Mouse (Mus musculus) adrenal gland, adult 8-10 months (tissue): ENCODE data around the gene Lfng. TPM values are rescaled to one million over a fixed set of nuclear protein-coding genes. Genes with fewer than 3 reads are reported as not detected.

Experiments
- DNase-seq: peaks from one replicate; pipeline ENCODE4 v3.0.0; 2022
- total RNA-seq, 4 experiments: library from RNA; stranded (reverse); gene quantifications; 2 replicates each; pipeline ENCODE4 v1.2.4; 2022

Gene Lfng
- total RNA-seq, 4 experiments from 2014 or later = 11.6 to 18.9 (median 17.2) TPM

DNA sequence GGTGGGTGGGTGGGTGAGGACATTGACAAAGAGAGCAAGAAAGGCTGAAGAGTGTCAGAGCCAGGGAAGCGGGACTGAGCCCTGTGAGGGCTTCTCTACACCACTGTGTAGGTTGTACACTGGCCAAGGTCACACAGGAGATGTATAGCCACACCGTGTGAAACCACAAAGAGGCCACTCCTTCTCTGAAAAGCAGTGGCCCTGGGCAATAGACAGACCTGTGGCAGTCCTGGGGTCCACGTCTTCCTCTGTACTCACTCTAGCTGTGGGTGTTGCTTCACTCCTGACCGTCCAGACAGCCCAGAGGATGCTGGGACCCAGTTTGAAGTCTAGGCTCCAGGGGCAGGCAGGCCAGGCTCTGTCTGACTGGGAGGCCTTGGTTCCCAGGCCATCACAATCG lies 12.3 kb upstream of the Lfng start:
- no peak for DNase-seq

GRCm38 (mm10) chr5:140596426-140596825 lies 10.7 kb upstream of the Lfng start:
- no peak for DNase-seq

DNA sequence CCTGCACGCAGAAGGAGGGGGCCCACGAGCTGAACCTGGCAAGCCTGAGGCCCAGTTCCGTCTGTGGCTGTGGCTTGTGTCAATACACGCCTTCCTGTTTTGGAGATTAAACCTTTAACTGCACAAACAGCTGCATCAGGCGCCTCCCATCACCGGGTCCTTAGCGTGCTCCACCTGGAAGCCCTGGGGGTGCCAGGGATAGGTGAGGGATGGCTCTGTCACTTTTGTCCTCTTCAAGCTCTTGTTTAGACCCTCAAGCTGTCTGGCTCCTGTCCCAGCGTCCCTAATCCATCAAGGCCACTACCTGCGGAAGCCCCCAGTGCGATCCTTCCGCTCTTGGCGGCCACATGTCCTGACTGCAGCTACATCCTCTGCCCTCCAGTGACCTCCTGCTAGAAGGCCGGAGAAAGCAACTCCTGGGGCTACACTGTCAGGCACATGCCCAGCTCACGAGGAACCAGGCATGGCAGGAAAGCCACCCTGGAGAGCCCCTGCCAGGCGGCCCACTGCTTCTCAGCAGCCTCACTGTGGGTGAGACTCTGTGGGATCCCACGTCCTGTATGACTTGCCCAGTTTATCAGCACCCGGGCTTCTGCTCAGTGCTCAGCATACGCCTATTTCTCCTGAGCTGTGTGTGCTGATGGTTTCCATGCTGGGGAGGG lies 10.1 kb upstream of the Lfng start:
- DNase-seq = no peak

GRCm38 (mm10) chr5:140597787-140598186 lies 9.3 kb upstream of the Lfng start:
- no peak for DNase-seq

GRCm38 (mm10) chr5:140599939-140600338 lies 7.2 kb upstream of the Lfng start:
- no peak for DNase-seq

DNA sequence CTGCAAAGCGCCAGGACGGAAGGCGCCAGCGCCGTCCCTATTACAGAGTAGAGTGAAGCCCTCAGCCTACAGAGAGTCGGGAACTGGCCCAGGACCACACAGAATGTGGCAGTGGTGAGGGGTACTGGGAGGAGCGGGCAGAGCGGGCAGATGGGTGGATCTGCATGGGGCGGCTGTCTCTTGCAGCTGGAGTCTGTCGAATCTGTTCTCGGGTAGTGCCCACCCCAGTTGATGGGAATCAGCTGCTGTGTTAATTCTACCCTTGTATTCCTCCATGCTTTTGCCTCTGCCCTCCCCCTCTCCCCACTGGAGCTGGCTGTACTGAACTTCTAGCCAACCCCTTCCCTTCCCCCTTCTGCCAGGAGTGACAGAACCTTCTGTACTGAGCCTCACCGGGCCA lies 5.4 kb upstream of the Lfng start:
- no peak for DNase-seq

DNA sequence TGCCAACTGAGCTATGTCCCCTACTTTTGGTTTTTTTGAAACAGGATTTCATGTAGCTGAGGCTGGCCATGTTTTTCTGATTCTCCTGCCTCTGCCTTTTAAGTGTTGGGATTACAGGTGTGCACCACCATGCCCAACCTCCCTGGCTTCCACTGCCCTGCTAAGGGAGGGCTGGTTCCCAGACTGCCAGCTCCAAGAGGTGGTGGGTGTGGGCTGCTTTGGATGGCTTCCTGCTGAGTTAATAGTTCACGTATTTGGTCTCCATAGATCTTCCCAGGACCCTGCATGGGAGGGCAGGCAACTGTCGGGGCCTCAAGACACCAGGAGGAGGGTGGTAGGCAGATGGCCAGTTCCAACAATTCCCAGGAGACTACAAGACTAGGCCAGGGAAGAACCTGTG lies 4.6 kb upstream of the Lfng start:
- DNase-seq = no peak

- no peak for DNase-seq
Observed at GRCm38 (mm10) chr5:140604386-140604785, 2.7 kb upstream of the Lfng start.

- no peak for DNase-seq
Observed at GRCm38 (mm10) chr5:140605228-140605627, 1.9 kb upstream of the Lfng start.

GRCm38 (mm10) chr5:140606386-140606785 lies 734 bp upstream of the Lfng start:
- DNase-seq = no peak

GRCm38 (mm10) chr5:140607836-140608633 lies 915 bp downstream of the Lfng start:
- no peak for DNase-seq

DNA sequence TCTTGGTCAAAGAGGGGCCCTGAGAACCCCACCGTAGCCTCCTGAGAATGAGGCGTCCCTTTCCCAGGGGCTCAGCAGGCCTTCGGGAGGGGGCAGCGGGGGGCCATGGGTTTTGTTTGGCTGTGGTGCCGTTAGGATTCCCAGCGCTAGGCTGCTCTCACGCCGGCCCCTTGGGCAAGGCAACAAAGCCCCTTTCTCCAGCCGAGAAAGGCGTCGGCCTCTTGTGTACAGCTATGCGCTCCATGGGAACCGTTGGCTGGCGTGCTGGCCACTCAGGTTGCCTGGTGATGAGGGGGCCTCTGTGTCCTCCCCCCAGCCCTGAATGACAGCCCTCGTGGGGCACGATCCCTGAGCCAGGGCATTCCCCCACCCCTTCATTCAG lies 1.5 kb downstream of the Lfng start:
- DNase-seq = no peak

DNA sequence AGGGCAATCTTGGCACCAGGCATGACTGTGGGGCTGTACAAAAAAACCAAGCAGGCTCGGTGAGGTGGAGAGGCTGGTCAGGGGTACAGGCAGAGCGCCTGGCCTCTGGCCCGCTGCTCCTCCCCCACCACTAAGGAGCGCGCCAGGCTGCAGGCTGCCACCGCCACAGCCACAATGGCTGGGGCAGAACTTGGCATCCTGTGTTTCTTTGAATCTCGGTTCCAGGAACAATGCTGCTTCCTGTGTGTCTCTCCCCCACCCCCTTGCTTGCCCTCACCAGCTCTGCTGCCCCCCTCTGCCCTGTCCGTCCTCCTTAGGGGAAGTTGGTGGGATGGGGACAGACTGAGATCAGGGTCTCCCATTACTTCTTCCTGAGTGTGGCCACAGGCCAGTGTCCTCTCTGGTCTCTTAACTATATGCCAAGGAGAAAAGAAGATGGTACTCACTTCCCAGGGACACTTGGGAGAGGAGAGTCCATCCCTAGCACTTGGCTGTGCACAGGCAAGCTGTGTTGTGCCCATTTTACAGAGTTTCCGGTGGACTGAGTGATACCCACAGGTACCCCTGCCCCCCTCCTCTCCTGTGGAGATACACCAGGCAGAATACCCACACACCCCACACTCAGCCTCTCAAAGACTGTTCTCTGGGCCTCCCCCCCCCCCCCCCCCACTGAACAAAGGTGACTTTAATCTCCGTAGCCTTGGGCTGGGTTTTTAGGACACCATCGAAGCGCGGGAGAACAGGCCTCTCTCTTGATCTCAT lies 2.6 kb downstream of the Lfng start:
- no peak for DNase-seq

GRCm38 (mm10) chr5:140610273-140611011 lies 3.3 kb downstream of the Lfng start:
- no peak for DNase-seq

GRCm38 (mm10) chr5:140611021-140611583 lies 4.0 kb downstream of the Lfng start:
- DNase-seq = peak; percentile 81

GRCm38 (mm10) chr5:140611611-140612185 lies 4.6 kb downstream of the Lfng start:
- no peak for DNase-seq

GRCm38 (mm10) chr5:140612191-140612590 lies 5.1 kb downstream of the Lfng start:
- DNase-seq = no peak

DNA sequence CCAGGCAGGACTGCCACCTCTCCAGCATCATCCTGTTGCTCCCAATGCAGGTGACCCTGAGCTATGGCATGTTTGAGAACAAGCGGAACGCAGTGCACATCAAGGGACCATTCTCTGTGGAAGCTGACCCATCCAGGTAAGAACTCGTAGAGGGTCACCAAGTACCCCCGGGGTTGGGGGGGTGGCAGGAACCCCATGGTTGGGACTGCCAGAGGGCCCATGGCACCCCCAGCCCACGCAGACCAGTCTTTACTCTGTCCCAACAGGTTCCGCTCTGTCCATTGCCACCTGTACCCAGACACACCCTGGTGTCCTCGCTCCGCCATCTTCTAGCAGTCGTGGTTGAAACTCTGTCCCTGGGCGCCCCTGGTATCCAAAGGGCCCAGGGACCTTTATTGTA lies 7.0 kb downstream of the Lfng start:
- no peak for DNase-seq

DNA sequence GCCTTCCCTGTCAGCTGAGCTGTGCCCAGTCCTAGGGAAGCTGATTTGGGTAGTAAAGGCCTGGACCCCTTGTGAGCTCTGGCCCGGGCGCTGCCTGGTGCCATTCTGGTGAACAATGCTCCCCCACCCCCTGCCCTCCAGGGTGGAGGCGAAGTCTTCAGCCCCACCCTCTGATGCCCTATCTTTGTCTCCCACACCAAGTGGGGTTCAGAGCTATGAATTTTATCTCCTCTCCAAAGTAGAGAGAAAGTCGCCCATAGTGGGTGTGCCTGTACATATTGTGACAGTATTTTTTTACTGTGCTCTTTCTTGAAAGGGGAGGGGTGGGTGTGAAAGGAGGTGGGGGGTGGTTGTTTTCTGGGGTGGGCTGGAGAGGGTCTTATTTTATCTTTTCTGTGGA lies 7.7 kb downstream of the Lfng start:
- no peak for DNase-seq

DNA sequence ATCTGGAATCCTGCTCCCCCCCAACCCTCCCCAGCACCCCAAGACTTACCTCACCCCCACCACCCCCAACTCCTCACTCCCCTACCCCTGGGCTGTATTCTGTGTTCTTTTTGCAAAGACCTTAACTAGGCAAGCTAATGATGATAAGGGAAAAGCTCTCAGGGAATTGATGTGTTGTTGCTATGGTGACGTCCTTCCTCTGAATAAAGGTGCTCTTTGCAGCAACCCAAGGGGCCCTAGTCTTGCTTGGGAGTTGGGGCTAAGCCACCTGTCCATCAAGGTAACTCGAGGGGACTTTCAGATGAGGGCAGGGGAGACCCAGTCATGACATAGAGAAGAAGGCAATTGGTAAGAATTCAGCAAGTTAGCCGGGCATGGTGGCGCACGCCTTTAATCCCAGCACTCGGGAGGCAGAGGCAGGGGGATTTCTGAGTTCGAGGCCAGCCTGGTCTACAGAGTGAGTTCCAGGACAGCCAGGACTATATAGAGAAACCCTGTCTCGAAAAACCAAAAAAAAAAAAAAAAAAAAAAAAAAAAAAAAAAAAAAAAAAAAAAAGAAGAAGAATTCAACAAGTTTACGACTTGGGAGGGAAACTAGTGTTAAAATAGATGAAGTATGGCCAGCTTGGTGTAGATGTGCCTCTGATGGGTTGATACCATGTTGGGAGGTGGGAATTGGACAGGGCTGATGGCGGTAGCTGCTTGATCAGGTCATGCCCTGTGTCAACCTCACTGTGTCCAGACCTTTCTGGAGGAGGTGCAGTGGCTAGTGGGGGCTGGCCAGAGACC lies 8.4 kb downstream of the Lfng start:
- no peak for DNase-seq

- no peak for DNase-seq
Observed at GRCm38 (mm10) chr5:140616110-140616503, 9.0 kb downstream of the Lfng start.
